Mouse (Mus musculus): Measurements from ENCODE around the gene Usp3. TPM values are rescaled to one million over a fixed set of nuclear protein-coding genes. Genes with fewer than 3 reads are reported as not detected.

Usp3 gene
- total RNA-seq, 2 experiments from 2014 or later = 23.1 to 29.7 TPM

DNA sequence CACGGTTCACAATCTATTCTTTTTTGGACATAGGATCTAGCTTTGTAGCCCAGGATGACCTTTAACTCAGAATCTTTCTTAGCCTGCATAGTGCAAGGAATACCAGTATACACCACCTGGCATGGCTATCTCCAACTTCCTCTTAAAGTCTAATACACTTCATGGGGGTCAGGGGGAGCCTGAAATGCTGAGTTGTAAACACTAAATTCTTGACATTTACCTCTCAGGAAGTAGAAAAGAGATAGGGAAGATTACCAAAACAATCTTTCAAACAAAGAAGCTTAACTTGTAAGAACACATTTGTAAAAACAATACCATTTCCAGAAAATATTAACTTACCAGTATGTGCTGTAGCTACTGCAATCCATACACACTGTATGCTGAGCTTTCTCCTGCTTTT, 30.7 kb downstream of the Usp3 start:
- DNase-seq = no peak

DNA sequence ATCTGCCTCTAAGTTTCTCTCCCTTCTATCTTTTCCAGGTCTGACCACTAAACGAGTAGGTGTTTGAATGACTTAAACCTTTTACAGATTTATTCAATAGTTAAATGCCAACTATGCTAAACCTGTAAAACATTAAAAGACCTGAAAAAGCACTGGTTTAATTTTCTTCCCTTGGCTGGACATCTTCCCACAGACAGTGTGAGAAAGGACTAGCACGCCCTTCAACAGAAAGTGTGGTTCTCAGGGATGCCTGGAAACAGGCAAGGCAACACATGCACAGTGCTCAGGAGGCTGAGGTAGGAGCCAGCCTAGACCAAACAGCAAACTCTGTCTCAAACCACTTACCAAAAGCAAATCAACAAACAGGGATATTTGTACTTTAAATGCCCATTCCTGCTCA, 31.4 kb downstream of the Usp3 start:
- no peak for DNase-seq

DNA sequence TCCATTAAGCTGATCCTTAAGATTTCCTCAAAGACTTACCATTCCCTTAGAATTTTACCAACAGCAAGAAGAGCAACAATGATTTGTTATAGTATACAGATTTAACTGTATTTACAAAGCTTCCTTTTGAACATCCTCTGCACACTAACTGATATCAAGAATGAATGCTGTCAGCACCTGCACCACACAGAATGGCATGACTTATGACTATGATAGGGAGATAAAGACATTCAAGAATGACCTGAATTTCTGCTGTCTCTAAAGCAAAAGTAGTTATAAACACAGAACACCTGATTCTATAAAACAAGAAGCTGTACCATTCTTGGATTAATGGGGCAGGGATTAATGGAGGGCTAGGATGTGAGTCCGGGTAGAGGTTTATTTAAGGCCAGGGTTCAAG, 32.2 kb downstream of the Usp3 start:
- DNase-seq = no peak

DNA sequence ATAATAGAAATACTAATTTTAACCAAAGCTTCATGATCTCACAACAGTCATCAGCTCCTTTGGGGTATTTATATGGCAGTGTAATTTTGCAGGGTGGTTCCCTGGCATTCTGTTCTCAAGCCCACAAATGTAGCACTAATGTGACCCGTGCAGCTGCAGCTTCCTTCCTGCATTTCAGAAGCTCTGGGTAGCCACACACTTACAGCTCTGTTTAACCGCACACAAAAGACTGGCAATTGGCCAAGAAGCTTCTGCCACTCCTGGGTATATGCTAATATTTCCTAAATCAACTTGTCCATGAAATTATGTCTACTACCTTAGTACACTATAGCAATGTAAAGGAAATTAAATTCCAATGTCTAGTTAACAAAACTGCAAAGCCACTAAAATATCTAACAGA, 32.6 kb downstream of the Usp3 start:
- no peak for DNase-seq

DNA sequence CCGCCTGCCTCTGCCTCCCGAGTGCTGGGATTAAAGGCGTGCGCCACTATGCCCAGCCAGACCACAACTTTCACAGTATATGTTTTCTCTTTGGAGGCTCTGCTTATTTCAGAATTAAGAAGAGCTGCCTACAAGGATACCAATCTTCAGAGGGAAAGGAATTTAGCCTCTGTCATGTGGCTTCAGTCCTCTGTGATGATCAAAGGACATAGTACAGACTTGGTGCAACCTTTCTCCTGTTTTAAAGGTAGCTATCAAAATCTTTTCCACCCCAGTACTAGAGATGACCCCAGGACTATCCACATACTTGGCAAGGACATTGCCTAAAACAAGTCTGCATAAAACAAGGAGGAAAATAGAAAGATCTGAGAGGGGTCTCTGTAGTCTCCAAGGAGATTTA, 34.0 kb downstream of the Usp3 start:
- no peak for DNase-seq

DNA sequence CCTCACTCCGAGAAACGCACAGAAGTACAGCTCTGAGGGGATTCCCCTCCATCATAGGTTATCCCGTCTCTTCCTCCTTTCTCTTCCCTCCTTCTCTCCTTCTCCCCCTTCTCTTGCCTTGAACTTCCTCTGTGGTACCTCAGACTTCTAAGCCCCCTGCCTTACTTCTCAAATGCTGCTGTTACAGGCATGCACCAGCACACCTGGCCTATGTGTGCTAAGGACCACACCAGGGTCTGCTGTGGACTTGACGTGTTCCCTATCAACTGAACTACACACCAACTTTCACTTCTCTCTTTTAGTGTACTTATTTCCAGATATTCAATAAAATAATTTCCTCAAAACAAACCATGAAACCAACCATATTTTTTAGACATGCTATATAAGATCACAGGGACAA, 50.2 kb downstream of the Usp3 start:
- no peak for DNase-seq

DNA sequence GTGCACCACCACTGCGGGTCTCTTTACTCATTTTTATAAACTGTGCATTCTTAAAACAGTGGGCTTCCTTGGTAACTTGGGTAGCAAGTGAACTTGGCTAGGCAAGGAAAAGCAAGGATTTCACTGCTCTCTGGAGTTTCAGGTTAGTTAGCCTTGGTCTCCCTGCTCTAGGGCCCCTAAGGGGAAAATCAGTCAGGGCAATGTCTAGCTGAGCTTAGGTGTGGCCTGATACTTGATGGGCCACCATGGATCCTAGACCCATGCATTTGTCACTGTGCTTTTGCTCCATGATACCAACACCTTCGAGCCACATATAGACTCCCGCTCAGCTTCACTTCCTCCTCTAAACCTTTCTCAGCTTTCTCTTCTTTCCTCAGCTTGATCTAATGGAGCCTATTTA, 71.3 kb downstream of the Usp3 start:
- no peak for DNase-seq

DNA sequence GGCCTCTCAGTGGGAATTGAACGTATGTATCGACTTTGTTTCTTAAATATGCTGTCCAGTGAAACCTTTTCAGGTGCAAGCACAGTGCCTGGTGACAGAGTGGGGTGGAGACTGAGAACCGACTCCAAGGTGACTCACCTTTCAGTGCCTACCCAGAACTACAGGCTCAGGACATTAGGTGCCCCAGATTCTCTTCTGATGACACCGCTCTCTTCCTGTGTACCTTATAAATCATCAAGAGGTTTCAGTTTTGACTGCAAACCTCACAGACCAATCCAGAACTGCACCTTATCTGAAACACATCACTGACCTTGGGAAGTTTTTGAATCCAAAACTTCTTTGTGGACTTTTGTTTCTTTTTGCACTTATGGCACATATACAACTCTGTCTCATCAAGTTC, 72.6 kb downstream of the Usp3 start:
- DNase-seq = no peak

DNA sequence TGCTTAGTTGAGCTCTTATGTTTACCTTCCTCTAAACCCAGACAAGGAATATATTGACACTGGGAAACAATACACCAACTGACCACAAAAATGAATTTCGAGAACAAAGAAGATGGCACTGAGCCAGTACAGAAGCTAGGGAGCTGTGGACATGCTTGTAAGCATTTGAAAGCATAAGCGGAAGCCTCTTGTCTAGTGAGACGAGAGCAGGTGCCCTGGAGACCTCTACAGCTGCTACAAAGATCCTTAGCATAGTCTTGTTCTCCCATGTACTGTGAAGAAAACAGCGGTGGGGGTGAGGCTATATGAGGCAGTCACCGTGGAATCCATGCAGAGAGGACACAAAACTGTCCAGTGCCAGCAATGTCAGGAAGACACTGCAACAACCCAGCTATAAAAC, 74.0 kb downstream of the Usp3 start:
- no peak for DNase-seq

DNA sequence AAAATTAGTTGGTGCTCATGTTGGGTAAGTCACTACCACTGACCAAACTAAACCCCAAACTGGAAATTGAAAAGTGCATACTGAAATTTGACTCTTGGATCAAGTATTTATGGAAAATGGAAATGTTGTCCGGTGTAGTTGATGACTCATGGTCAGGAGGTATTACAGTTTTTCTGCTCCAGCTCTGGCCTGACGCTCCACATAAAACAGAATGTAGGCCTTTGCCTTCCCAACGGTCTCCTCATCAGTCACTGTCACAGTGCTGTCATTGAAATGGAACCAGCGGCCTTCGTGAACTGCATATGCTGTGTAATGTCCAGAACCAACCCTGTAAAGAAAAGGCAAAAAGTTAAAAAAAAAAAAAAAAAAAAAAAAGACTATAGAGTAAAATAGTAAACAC, 74.7 kb downstream of the Usp3 start:
- no peak for DNase-seq

DNA sequence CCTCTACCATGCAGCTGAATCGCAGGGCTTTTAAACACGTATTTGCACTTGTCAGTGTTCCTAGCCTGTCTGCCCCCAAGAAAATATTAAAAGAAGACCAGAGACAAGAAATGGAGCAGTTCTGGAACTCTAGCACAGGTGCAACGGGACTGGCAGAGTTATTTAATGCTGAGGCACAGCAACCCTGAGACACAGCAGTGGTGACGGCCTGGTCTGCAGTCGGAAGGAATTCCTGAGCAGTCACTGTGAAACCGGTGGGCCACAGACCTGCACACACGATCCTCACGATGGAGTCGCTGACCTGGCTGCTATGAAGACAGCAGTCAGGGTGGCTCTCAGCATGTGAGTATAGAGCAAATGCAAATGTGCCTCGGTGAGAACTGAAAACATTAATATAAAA, 75.2 kb downstream of the Usp3 start:
- no peak for DNase-seq

DNA sequence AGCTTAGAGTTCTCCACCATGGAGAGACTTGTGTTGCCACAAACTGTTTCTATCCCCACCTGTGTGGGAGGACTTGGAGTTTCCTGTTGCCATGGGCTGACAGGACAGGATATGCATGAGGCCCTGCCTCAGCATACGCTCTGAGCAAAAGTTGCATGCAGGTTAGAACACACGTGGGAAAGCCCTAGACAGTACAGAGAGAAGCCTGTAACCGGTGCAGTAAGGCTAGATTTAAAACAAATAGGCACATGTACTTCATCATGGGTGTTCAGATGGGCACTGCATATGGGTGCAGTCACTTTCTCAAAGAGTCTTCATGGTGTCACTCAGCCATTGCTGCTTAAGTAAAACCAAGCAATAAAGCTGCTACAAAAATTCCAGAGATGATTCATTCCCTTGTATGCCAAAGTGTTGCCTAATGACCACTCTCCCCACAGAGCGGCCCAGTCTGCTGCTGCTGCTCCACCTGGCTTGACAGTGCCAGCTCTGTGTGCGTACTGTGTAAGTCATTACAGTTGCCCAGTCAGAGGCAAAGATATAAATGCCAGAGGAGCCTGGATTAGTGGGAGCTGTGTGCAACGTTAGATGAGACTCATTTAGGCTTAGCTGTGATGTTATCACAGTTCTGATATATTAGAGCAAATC, 76.5 kb downstream of the Usp3 start:
- DNase-seq = no peak

DNA sequence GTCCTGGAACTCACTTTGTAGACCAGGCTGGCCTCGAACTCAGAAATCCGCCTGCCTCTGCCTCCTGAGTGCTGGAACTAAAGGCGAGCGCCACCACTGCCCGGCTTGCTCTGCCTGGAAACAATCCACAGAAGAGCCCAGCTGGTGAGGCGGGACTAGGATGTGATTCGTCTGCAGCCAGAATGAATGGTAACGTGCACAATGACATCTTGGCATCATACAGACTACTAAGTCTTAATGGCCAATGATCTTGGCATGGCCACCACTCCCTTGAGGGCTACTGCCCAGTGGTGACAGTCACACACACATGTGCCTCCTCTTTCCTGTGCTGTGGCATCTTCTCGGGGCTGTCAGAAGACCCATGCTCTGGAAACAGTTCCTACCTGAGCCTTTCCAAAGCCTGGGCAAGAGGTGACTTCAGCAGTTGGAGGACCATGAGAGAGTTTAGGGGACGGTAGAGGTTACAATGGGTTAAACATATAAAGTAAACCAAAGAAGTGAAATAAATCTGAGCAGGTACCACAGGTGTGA, 77.2 kb downstream of the Usp3 start:
- DNase-seq = no peak

DNA sequence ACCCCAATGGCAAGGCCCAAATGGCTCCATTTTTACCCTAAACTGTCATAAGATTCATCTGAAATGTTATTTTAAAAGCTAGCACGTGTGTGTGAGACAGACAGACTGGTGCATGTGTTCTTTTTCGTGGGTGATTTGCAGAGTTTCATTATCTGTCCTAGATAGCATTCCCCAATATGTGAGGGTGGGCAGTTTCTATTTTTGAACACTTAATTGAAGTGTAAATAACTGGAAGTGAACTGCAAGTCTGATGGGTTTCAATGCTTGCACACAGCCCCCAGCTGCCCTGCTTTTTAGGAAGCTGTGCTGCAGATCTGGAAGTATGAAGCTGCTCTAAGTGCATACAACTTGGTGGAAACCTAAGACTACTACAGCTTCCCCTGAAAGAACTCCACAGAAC, 77.8 kb downstream of the Usp3 start:
- no peak for DNase-seq

DNA sequence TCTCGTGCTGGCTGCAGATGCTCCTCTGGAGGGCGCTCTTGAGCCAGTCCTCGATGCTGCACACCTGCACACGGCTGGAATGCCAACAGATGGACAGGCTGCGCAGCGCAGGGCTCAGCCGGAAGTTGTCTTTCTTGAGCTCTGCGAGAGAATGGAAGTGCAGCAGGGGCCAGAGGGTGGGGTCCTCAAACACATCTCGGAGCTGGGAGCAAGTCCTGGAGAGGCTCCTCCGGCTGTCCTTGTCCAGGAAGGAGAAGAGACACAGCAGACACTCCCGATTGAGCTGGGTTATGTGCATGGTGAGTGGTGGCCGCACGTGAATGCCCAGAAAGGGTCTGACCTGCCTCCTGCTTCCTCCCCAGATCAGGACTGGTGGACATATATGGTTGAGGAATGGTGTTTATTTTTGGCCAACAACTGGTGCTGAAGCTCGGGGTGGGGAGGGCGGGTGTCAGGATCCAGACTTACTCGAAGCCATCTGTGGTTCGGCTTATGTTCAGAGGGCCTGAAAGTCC, 78.6 kb downstream of the Usp3 start, which contains the start of gene Fbxl22:
Gene Fbxl22 (minus strand): TSS at position 338 of the 515 bp plus-strand sequence.
- DNase-seq = peak; percentile 63

DNA sequence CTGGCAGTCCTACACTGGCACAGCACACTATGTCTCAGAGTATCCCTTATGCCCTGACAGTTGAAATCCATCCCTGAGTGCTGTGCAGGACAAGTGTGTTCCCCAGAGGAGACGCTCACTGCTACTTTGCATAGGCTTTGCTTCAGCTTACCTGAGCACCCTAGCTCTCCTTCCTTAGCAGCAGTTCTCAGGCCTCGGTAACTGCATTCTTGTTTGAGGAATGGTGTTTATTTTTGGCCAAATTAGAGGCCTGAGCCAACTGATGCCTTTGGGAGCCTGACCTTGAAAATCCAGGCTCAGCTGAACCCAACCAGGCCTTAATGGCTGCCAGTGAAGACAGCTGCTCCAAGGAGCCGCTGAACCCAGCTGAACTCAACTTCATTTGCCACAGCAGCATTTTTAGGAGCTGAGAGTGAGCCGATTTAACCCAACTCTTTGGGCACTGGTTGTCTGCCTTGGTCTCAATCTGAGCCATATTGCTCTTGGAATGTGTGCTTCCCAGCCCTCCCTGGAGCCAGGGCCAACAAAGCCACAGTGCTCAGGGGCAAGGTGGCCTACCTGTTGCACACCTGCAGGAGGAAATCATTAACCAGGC, 79.2 kb downstream of the Usp3 start:
- no peak for DNase-seq

DNA sequence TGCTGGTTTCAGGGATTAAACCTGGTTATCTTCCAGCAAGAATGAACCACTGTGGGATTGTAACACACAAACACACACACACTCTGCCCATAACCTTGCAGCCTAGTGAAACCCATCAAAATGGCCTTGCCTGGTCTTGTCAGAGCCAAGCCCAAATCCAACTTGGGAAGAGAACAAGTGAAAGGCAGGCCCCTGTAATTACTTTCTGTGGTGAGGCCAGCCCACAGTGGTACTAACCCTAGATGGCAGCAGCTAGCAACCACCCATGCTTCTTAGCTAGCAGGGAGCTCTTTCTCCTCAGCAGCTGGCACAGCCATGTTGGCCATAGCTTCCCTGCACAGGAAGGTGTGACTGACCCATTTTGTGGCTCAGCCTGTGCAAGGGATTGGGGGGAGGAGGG, 79.8 kb downstream of the Usp3 start:
- no peak for DNase-seq

DNA sequence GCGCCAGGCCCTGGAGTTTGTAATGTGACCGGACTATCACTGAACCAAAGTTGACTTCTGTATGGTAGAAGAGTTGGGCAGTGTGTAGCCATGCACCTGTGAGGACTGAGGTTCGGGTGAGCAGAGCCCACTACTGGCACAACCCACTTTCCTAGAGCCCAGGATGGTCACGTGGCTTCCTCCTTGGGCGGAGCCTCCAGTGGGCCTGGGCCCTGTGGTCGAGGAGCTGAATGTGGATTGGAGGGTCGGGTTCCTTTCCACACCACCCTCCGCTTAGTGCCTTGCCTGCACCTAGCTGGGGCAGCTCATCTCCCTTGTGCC, 80.6 kb downstream of the Usp3 start:
- peak; percentile 79 for DNase-seq

DNA sequence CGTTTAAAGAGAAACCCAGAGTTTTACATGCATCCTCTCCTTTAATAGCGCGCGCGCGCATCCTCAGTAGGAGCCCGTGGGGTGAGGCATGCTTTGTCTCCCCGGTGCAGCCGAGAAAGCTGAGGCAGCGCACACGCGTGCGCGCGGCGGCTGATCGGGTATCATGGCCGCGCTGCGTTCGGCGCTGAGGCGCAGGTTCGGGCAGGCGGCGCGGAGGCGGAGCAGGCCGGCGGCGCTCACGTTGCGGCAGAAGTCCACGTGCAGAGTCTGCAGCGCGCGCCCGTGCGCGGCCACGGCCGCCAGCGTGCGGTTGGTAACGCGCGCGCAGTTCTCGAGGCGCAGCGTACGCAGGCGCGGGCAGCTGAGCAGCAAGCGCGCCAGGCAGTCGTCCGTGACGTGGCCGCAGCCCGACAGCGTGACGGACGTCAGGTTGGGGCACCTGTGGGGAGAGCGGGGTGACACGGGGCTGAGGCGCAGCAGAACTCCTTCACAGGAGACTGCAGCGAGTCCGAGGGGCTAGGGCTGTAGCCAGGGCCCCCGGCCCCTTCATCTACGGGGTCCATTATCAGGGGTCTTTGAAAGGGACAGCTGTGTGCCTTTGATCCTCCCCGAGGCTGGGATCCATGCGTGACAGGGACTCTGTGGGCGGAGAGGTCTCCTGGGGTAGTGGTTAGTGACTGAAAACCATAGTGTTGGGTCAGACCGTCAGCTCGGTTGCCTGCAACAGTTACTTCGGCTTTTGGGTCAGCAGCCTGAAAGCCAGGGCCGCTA, 81.2 kb downstream of the Usp3 start:
- DNase-seq = peak; percentile 93

DNA sequence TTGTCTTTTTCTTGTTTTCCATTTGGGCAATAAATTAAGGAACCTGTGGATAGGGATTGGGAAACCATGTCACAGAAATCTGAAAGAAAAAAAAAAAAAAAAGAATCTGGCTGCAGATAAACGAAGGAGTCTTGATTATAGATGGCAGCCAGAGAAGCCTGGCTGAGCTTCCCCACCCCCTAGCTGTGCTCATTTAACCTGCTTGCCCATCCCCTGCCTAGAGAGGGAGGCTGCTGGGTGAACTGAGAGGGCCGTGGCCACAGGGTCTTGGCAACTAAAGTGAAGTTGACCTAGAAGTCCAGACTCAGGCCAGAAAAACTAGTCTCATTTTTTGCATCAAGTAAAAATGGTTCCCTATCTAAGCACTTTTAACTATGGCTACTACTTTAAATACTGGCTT, 82.0 kb downstream of the Usp3 start:
- DNase-seq = no peak

DNA sequence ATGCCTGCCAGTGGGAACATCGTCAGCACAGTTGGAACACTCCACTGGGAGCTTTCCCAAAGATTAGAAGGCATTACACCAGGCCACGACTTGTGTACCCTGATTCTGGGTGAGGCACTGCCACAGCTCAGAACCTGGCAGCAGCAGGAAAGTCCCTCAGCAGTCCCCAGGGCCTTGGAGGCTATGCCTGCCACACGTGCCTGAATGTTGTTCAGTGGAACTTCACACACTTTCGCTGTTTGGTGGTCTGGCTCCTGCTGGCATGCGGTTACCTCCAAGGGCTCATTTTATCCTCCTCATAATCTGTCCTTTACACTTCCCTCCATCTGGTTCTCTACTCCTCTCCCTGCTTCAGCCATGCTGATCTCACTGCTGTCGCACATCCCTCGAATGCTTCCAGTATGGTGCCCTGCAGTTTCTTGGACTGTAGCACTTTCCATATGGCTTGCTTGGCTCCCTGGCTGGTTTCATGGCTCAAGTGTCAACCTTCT, 82.5 kb downstream of the Usp3 start:
- DNase-seq = no peak

DNA sequence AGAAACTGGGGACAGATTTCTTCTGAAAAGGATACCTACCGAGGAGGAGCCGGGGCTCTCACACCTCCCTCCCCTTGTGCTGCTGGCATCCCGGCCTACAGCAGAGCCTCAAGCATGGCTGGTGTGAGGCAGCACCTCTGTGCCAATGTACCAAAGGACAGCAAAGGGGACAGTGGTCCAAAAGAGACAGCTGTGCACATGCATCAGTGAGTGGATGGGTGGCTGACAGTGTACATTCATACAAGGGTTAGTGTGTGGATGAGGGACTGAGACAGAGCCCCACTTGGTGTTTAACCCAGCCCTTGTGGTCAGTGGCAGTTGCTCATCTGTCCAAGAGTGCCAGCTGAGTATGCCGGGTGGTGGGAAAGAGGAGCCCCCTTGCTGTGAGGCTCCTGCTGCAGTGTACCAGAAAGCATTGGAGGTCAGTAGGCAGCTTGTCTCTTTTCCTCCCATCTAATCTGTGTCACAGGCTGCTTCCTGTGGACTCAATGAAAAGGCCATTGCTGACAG, 84.0 kb downstream of the Usp3 start:
- no peak for DNase-seq

DNA sequence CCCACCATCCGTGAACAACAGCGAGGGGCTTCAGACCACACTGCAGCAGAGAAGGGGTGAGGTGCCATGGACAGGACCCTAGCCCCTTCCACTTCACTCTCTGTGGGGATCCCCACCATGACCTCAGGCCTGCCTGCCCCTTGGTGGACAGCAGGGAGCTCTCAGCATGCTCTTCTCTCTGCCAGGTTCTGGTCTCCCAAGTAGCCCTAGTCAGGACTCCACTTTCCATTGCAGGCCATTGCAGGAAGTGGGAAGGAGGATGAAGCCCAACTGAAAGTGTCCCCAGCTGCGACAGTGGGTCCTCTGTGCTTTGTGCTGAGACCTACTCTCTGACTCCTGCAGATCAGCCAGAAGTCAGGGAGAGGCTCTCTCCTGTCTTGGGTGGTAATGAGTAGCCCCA, 85.3 kb downstream of the Usp3 start:
- DNase-seq = no peak
